Mouse (Mus musculus) embryonic facial prominence, embryonic 13.5 days (tissue): ENCODE measurements around the gene Pld2. TPM values are rescaled to one million over a fixed set of nuclear protein-coding genes. Genes with fewer than 3 reads are reported as not detected.

ENCODE experiments used
- ATAC-seq: fragments of 200-750 bp; cut with Nextera tagmentation; 2 replicates; pipeline ENCODE4 v1.8.0; 2017; ENCODE audit warnings: low read depth; ENCODE audit not compliant: insufficient number of reproducible peaks, insufficient read depth, low FRiP score, low TSS enrichment
- H3K27ac ChIP-seq: fragments of 300-500 bp; sonication (generic); 2 replicates; pipeline ENCODE4 v1.5.1; 2015; ENCODE audit warnings: moderate library complexity, mild to moderate bottlenecking, inconsistent platforms
- H3K27me3 ChIP-seq: fragments of 300-500 bp; sonication (generic); 2 replicates; pipeline ENCODE4 v1.6.1; 2015; ENCODE audit warnings: mild to moderate bottlenecking, inconsistent platforms
- H3K36me3 ChIP-seq: fragments of 300-500 bp; sonication (generic); 2 replicates; pipeline ENCODE4 v1.6.1; 2015; ENCODE audit warnings: mild to moderate bottlenecking, inconsistent platforms
- H3K4me1 ChIP-seq: fragments of 300-500 bp; sonication (generic); 2 replicates; pipeline ENCODE4 v1.6.1; 2015; ENCODE audit warnings: inconsistent platforms
- H3K4me2 ChIP-seq: fragments of 300-500 bp; sonication (generic); 2 replicates; pipeline ENCODE4 v1.6.1; 2015; ENCODE audit warnings: moderate library complexity, mild to moderate bottlenecking, inconsistent platforms
- H3K4me3 ChIP-seq: fragments of 300-500 bp; sonication (generic); 2 replicates; pipeline ENCODE4 v1.5.1; 2015; ENCODE audit warnings: mild to moderate bottlenecking, inconsistent platforms
- H3K9ac ChIP-seq: fragments of 300-500 bp; sonication (generic); 2 replicates; pipeline ENCODE4 v1.6.1; 2015; ENCODE audit warnings: mild to moderate bottlenecking, inconsistent platforms
- H3K9me3 ChIP-seq: fragments of 300-500 bp; sonication (generic); 2 replicates; pipeline ENCODE4 v1.6.1; 2016; ENCODE audit warnings: inconsistent platforms
- WGBS: fragments of 180-500 bp; shearing (Covaris S2); methylation state at CpG from one replicate; pipeline ENCODE4 v1.1.7; 2015; ENCODE audit warnings: mixed read lengths; 5-methylcytosine and 5-hydroxymethylcytosine counted together
- polyA plus RNA-seq: library from polyadenylated mRNA; unstranded; fragments of >200 nt; fragmentation: Nextera tagmentation; extraction: Ambion mirVana; gene quantifications from 2 replicates; pipeline ENCODE4 v1.2.1, GENCODE M21; 2015

Gene Pld2
- polyA plus RNA-seq, result 5.3 and 6.5 TPM in 2 replicates

GRCm38 (mm10) chr11:70539877-70540587 is at the start of gene Pld2:
Gene Pld2, plus strand, starts transcription at chr11:70540064.
- H3K27me3 ChIP-seq, result peaks cover 41% of the 10 kb centered on the region

GRCm38 (mm10) chr11:70499566-70500475 is 40.0 kb upstream of the Pld2 start:
- no peak overlapping the region for H3K4me2 ChIP-seq
- H3K36me3 ChIP-seq, result no peaks in the 10 kb centered on the region
- 71% methylated on average over 14 of the region's 14 CpGs for WGBS
- no peak for ATAC-seq
- no peaks in the 10 kb centered on the region for H3K27me3 ChIP-seq
- H3K9me3 ChIP-seq, result no peaks in the 10 kb centered on the region
- H3K4me3 ChIP-seq, result no peak overlapping the region
- H3K9ac ChIP-seq, result no peak overlapping the region
- H3K27ac ChIP-seq, result no peak overlapping the region
- no peaks in the 10 kb centered on the region for H3K4me1 ChIP-seq

More at GRCm38 (mm10) chr11:70539877-70540587, at the start of gene Pld2:
- Histone ChIP-seq H3K4me2 (peak within 1 kb of the TSS; percentile 92), H3K4me3 (peak within 1 kb of the TSS; percentile 67), H3K36me3 (no peaks in the 10 kb centered on the region), H3K9me3 (no peaks in the 10 kb centered on the region), H3K27ac (no peak within 1 kb of the TSS), H3K4me1 (peaks cover 12% of the 10 kb centered on the region; the same call in 1 of the 2 replicates), H3K9ac (peak within 1 kb of the TSS; percentile 78)
- ATAC-seq, result peak; percentile 85
- WGBS, result under 1% methylated on average over 61 of the region's 65 CpGs

- Histone ChIP-seq H3K27me3 (no peaks in the 10 kb centered on the region), H3K27ac (no peak overlapping the region), H3K9me3 (no peaks in the 10 kb centered on the region), H3K9ac (no peak overlapping the region), H3K36me3 (no peaks in the 10 kb centered on the region), H3K4me3 (no peak overlapping the region), H3K4me2 (no peak overlapping the region), H3K4me1 (no peaks in the 10 kb centered on the region)
- no peak for ATAC-seq
- 87% methylated on average over 1 of the region's 1 CpGs for WGBS
Observed at GRCm38 (mm10) chr11:70500476-70500812, 39.4 kb upstream of the Pld2 start.

GRCm38 (mm10) chr11:70502018-70502417 is 37.8 kb upstream of the Pld2 start:
- Histone ChIP-seq H3K4me1 (no peaks in the 10 kb centered on the region), H3K27ac (no peak overlapping the region), H3K9ac (no peak overlapping the region), H3K36me3 (no peaks in the 10 kb centered on the region), H3K4me3 (no peak overlapping the region), H3K9me3 (no peaks in the 10 kb centered on the region), H3K4me2 (no peak overlapping the region), H3K27me3 (no peaks in the 10 kb centered on the region)
- 61% methylated on average over 3 of the region's 3 CpGs for WGBS
- no peak for ATAC-seq

GRCm38 (mm10) chr11:70504970-70505369 is 34.9 kb upstream of the Pld2 start, which contains the start of gene Tm4sf5:
Gene Tm4sf5, plus strand, starts transcription at chr11:70505244.
- Histone ChIP-seq H3K36me3 (no peaks in the 10 kb centered on the region), H3K9me3 (no peaks in the 10 kb centered on the region), H3K4me3 (no peak within 1 kb of the TSS), H3K4me1 (peaks cover 4% of the 10 kb centered on the region), H3K27me3 (no peaks in the 10 kb centered on the region), H3K9ac (no peak within 1 kb of the TSS), H3K4me2 (no peak within 1 kb of the TSS), H3K27ac (no peak within 1 kb of the TSS)
- no peak for ATAC-seq
- 71% methylated on average over 9 of the region's 9 CpGs for WGBS

GRCm38 (mm10) chr11:70506385-70506784 is 33.5 kb upstream of the Pld2 start:
- 20% methylated on average over 4 of the region's 4 CpGs for WGBS
- no peaks in the 10 kb centered on the region for H3K27me3 ChIP-seq
- no peak for ATAC-seq
- no peaks in the 10 kb centered on the region for H3K9me3 ChIP-seq
- H3K4me1 ChIP-seq, result peaks cover 4% of the 10 kb centered on the region
- no peak overlapping the region for H3K9ac ChIP-seq
- H3K4me3 ChIP-seq, result no peak overlapping the region
- no peaks in the 10 kb centered on the region for H3K36me3 ChIP-seq
- H3K27ac ChIP-seq, result no peak overlapping the region
- no peak overlapping the region for H3K4me2 ChIP-seq

GRCm38 (mm10) chr11:70506962-70507515 is 32.8 kb upstream of the Pld2 start:
- H3K36me3 ChIP-seq, result no peaks in the 10 kb centered on the region
- no peak overlapping the region for H3K4me3 ChIP-seq
- peaks cover 4% of the 10 kb centered on the region for H3K4me1 ChIP-seq
- no peaks in the 10 kb centered on the region for H3K27me3 ChIP-seq
- H3K9me3 ChIP-seq, result no peaks in the 10 kb centered on the region
- no peak overlapping the region for H3K27ac ChIP-seq
- ATAC-seq, result no peak
- no peak overlapping the region for H3K9ac ChIP-seq
- 69% methylated on average over 7 of the region's 7 CpGs for WGBS
- no peak overlapping the region for H3K4me2 ChIP-seq

GRCm38 (mm10) chr11:70509753-70510564 is 29.9 kb upstream of the Pld2 start:
- 9% methylated on average over 19 of the region's 19 CpGs for WGBS
- Histone ChIP-seq H3K4me3 (peak overlapping the region; percentile 19; the same call in 1 of the 2 replicates), H3K9me3 (no peaks in the 10 kb centered on the region), H3K9ac (0 out of 2 replicates have a peak overlapping the region, but pooled peaks have one; percentile 40), H3K27me3 (no peaks in the 10 kb centered on the region; the same call in 1 of the 2 replicates), H3K36me3 (no peaks in the 10 kb centered on the region), H3K4me2 (peak overlapping the region; percentile 52), H3K27ac (no peak overlapping the region), H3K4me1 (peaks cover 4% of the 10 kb centered on the region)
- ATAC-seq, result peak; percentile 65; the same call in 1 of the 2 replicates

- H3K9me3 ChIP-seq, result no peaks in the 10 kb centered on the region
- no peak overlapping the region for H3K4me2 ChIP-seq
- H3K27ac ChIP-seq, result no peak overlapping the region
- no peak overlapping the region for H3K4me3 ChIP-seq
- H3K27me3 ChIP-seq, result no peaks in the 10 kb centered on the region; the same call in 1 of the 2 replicates
- peaks cover 4% of the 10 kb centered on the region for H3K4me1 ChIP-seq
- H3K36me3 ChIP-seq, result no peaks in the 10 kb centered on the region
- no peak for ATAC-seq
- 48% methylated on average over 2 of the region's 2 CpGs for whole genome bisulfite sequencing
- H3K9ac ChIP-seq, result no peak overlapping the region
Observed at GRCm38 (mm10) chr11:70511242-70511641, 28.6 kb upstream of the Pld2 start.

- 86% methylated on average over 7 of the region's 7 CpGs for WGBS
- Histone ChIP-seq H3K4me3 (no peak overlapping the region), H3K36me3 (no peaks in the 10 kb centered on the region), H3K4me1 (peaks cover 4% of the 10 kb centered on the region), H3K27ac (no peak overlapping the region), H3K27me3 (no peaks in the 10 kb centered on the region; the same call in 1 of the 2 replicates), H3K9me3 (no peaks in the 10 kb centered on the region), H3K4me2 (no peak overlapping the region), H3K9ac (no peak overlapping the region)
- no peak for ATAC-seq
Observed at GRCm38 (mm10) chr11:70511825-70512224, 28.0 kb upstream of the Pld2 start.
